Mouse (Mus musculus) C2C12 (cell line): ENCODE measurements around the gene 2410004P03Rik. TPM values are rescaled to one million over a fixed set of nuclear protein-coding genes. Genes with fewer than 3 reads are reported as not detected.

Experiments used
- H3K27me3 ChIP-seq: one replicate; pipeline ENCODE4 v1.6.1; 2011; ENCODE audit not compliant: control insufficient read depth, insufficient read depth, insufficient read length
- H3K36me3 ChIP-seq: one replicate; pipeline ENCODE4 v1.6.1; 2011; ENCODE audit not compliant: control insufficient read depth, insufficient read depth
- H3K4me3 ChIP-seq: one replicate; pipeline ENCODE4 v1.5.1; 2011; ENCODE audit warnings: mild to moderate bottlenecking, control low read depth; ENCODE audit not compliant: poor library complexity, insufficient read depth, severe bottlenecking
- H3K79me2 ChIP-seq: one replicate; pipeline ENCODE4 v1.6.1; 2011; ENCODE audit not compliant: control insufficient read depth, insufficient read depth
- H3K79me3 ChIP-seq: one replicate; pipeline ENCODE4 v1.6.1; 2011; ENCODE audit warnings: low read depth, control low read depth
- H3ac ChIP-seq: one replicate; pipeline ENCODE3; 2011; ENCODE audit warnings: low read depth; ENCODE audit not compliant: control insufficient read depth, insufficient read length
- CEBPB ChIP-seq: IDR thresholded peaks from one replicate; pipeline ENCODE4 v1.6.1; 2011; ENCODE audit warnings: low read depth, mild to moderate bottlenecking, control low read depth, moderate library complexity
- CTCF ChIP-seq: IDR thresholded peaks from one replicate; pipeline ENCODE4 v1.5.1; 2011; ENCODE audit not compliant: control insufficient read depth, insufficient read depth, insufficient read length
- FOSL1 ChIP-seq: IDR thresholded peaks from one replicate; pipeline ENCODE4 v1.8.0; 2011; ENCODE audit warnings: mild to moderate bottlenecking, low read length; ENCODE audit not compliant: poor library complexity, insufficient read depth, severe bottlenecking
- MAX ChIP-seq: IDR thresholded peaks from one replicate; pipeline ENCODE4 v1.6.1; 2011; ENCODE audit warnings: mild to moderate bottlenecking, control low read depth
- MYOD1 ChIP-seq: IDR thresholded peaks from one replicate; pipeline ENCODE4 v1.6.1; 2011; ENCODE audit warnings: low read depth; ENCODE audit not compliant: control insufficient read depth, insufficient read length
- MYOG ChIP-seq: IDR thresholded peaks from one replicate; pipeline ENCODE4 v1.6.1; 2011; ENCODE audit not compliant: control insufficient read depth, insufficient read length; ENCODE audit errors: extremely low read depth
- USF1 ChIP-seq: IDR thresholded peaks from one replicate; pipeline ENCODE4 v1.6.1; 2011; ENCODE audit warnings: low read depth, mild to moderate bottlenecking, control low read depth, moderate library complexity
- polyA plus RNA-seq: library from polyadenylated mRNA; unstranded; fragments of >200 nt; fragmentation: generic; extraction: Trizol; gene quantifications from one replicate; pipeline ENCODE4 v1.2.1, GENCODE M21; 2012; ENCODE audit warnings: missing spikeins

Gene 2410004P03Rik
- polyA plus RNA-seq, 1 experiment, result 0.02 TPM

GRCm38 (mm10) chr12:17039415-17039814, 27.9 kb upstream of the 2410004P03Rik start:
- TF ChIP-seq MYOD1 (no peak), CEBPB (peak; percentile 45)
- H3K4me3 ChIP-seq, result no peak overlapping the region
- no peaks in the 10 kb centered on the region for H3K36me3 ChIP-seq

GRCm38 (mm10) chr12:17038246-17038645, 26.7 kb upstream of the 2410004P03Rik start:
- TF ChIP-seq FOSL1 (no peak), CTCF (no peak), CEBPB (no peak), MYOD1 (no peak), MYOG (no peak), MAX (no peak), USF1 (no peak)
- Histone ChIP-seq H3K27me3 (no peaks in the 10 kb centered on the region), H3K4me3 (no peak overlapping the region)

More at GRCm38 (mm10) chr12:17039415-17039814, 27.9 kb upstream of the 2410004P03Rik start:
- no peaks in the 10 kb centered on the region for H3K79me3 ChIP-seq
- H3K79me2 ChIP-seq, result peaks cover 5% of the 10 kb centered on the region
- H3ac ChIP-seq, result no peak overlapping the region
- H3K27me3 ChIP-seq, result no peaks in the 10 kb centered on the region

GRCm38 (mm10) chr12:17037053-17037610, 25.6 kb upstream of the 2410004P03Rik start:
- Histone ChIP-seq H3K4me3 (no peak overlapping the region), H3K36me3 (no peaks in the 10 kb centered on the region), H3ac (no peak overlapping the region), H3K27me3 (no peaks in the 10 kb centered on the region), H3K79me2 (peaks cover 12% of the 10 kb centered on the region), H3K79me3 (no peaks in the 10 kb centered on the region)
- no peak for TF ChIP-seq MYOD1
- no peak for TF ChIP-seq CTCF
- TF ChIP-seq MYOG, result no peak
- no peak for TF ChIP-seq FOSL1
- no peak for TF ChIP-seq USF1
- TF ChIP-seq CEBPB, result no peak
- no peak for TF ChIP-seq MAX

More at GRCm38 (mm10) chr12:17038246-17038645, 26.7 kb upstream of the 2410004P03Rik start:
- Histone ChIP-seq H3K79me3 (no peaks in the 10 kb centered on the region), H3K79me2 (peaks cover 12% of the 10 kb centered on the region), H3ac (no peak overlapping the region), H3K36me3 (no peaks in the 10 kb centered on the region)

GRCm38 (mm10) chr12:17036532-17036931, 25.0 kb upstream of the 2410004P03Rik start:
- H3ac ChIP-seq, result no peak overlapping the region

GRCm38 (mm10) chr12:17035128-17035527, 23.6 kb upstream of the 2410004P03Rik start:
- Histone ChIP-seq H3K79me2 (peaks cover 12% of the 10 kb centered on the region), H3K36me3 (no peaks in the 10 kb centered on the region), H3K27me3 (no peaks in the 10 kb centered on the region), H3K79me3 (no peaks in the 10 kb centered on the region), H3ac (no peak overlapping the region), H3K4me3 (no peak overlapping the region)
- TF ChIP-seq CEBPB (no peak), MYOD1 (no peak), MAX (no peak), FOSL1 (no peak), CTCF (no peak), USF1 (no peak), MYOG (no peak)

More at GRCm38 (mm10) chr12:17036532-17036931, 25.0 kb upstream of the 2410004P03Rik start:
- peaks cover 12% of the 10 kb centered on the region for H3K79me2 ChIP-seq
- H3K79me3 ChIP-seq, result no peaks in the 10 kb centered on the region
- no peak overlapping the region for H3K4me3 ChIP-seq
- H3K36me3 ChIP-seq, result no peaks in the 10 kb centered on the region
- H3K27me3 ChIP-seq, result no peaks in the 10 kb centered on the region
- TF ChIP-seq MYOG (no peak), MYOD1 (no peak), CEBPB (no peak), MAX (no peak), FOSL1 (no peak), CTCF (no peak), USF1 (no peak)

GRCm38 (mm10) chr12:17034671-17035070, 23.1 kb upstream of the 2410004P03Rik start:
- Histone ChIP-seq H3K27me3 (no peaks in the 10 kb centered on the region), H3K79me3 (no peaks in the 10 kb centered on the region), H3K79me2 (peaks cover 12% of the 10 kb centered on the region), H3K36me3 (no peaks in the 10 kb centered on the region), H3K4me3 (no peak overlapping the region), H3ac (no peak overlapping the region)
- TF ChIP-seq FOSL1 (no peak), USF1 (no peak), MYOG (no peak), CEBPB (no peak), MAX (no peak), CTCF (no peak), MYOD1 (no peak)
